Mouse (Mus musculus) right cerebral cortex, postnatal 10 days (tissue): ENCODE data around the gene Tmem184a.
A peak's percentile ranks its signal among the peaks of the same experiment; 100 is the strongest.

Experiments used
- DNase-seq, 2 experiments: peaks; one replicate each; pipeline ENCODE4 v3.0.0; 2021; ENCODE audit warnings: low spot score in 2 of 2

The Tmem184a gene

DNA sequence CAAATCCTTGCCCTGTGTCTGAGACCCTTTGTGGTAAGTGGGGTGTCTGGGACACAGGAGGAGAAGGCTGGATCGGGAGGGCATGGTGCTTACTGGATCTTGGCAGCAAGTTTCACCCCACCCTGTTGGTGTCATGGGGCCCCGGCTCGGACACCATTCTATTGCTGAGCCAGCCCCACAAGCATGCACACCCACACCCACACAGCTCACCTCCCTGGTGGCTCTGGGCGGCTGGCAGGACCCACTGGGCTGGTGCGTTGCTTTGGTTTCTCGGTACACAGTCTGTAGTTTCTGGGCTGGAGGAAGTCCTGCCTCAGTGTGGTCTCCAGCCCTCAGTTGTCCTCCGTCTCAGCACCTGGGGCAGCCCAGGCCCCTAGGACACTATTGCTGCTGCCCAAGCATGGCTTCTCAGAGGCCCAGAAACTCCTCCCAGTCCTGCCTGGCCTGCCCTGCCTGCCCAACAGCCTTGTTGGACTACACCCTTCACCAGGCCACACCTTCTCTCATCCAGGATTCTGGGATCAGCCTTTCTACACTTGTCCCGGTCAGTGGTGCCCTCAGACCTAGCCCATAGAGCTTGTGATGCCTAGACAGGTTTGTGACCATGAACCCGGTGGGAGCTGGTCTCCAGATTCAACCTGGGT, at the start of gene Tmem184a:
Tmem184a (minus strand) TSS at position 380 of the 644 bp plus-strand sequence.
- no peak for DNase-seq

DNA sequence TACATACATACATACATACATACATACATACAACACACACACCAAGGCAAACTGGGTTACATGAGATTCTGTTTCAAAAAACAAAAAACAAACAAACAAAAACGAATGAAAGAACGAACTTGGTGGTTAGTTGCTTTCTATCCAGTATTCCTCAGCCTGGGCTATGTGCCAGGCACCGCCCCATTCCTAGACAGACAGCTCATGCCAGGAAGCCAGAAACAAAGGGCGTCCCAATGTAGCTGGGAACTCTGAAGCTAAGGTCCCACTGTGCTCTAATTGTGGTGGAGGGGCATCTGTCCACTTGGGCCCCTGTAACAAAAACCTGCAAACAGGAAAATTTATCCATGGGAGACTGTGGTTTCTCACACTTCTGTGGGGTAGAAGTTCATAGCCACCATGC, 43.0 kb upstream of the Tmem184a start:
- DNase-seq: peak; percentile 62 to 74

DNA sequence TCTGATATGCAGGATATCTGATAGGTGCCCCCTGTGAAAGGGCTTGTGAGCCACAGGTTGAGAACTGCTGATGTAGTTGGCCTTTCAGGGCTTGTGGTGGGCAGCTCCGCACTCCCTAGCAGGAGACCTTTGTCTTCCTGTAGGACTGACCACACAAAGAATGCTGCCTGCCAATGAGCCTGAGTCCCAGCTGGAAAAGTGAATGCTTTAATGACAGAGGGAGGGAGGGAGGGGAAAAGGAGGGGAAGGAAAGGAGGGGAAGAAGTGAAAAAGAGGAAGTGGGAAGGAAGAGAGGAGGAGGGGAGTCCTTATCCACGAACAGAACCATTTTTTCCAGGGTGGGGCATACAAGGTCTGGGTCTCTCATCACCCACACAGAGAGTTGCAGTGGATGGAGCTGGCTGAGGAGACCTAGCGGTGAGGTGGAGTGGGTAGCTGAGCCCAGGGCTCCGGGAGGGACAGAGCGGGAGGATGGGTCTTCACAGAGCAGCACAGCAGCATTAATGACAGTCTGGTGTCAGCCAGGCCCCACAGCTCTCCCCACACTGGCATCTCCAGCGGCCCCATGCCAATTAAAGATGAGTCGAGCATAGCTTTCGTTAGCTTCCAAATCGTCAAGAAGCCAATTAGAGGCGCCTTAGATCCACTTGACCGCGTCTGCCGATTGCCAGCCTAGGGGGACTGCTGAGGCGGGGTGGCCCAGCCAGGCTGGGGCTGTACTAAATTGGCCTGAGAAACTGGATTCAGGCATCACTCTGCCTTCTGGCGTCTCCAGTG, 40.8 kb upstream of the Tmem184a start:
- DNase-seq: no peak

DNA sequence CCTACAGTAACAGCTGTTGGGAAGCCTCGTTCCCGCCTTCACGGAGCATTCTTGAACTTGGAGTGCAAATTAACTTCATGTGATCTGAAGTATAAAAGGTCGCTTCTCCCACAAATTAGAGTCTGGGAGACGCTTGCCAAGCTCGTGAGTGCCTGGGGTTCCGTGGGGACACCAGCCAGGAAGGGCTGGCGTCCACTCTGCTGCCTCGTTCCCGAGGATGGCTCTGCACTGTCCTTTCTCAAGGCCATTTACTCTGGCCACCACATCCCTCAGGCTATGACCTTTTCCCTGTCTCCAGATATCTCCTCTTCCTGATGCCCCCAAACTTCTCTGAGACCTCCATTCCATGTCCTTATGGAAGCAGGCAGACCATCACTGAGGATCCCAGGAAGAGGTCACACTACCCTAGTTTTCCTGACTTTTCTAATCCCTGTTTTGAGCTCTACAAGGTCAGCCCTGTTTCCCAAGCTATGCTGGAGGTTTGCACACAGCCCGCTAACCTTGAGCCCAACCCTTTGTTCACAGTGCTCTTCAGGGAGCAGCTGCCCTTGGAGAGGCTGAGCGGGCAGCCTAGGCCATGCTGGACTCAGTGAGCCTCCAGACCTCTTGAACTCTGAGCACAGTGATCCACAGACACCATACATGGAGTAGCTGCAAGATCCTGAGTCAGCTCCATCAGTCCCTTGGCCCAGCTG, 30.1 kb upstream of the Tmem184a start:
- DNase-seq: no peak

DNA sequence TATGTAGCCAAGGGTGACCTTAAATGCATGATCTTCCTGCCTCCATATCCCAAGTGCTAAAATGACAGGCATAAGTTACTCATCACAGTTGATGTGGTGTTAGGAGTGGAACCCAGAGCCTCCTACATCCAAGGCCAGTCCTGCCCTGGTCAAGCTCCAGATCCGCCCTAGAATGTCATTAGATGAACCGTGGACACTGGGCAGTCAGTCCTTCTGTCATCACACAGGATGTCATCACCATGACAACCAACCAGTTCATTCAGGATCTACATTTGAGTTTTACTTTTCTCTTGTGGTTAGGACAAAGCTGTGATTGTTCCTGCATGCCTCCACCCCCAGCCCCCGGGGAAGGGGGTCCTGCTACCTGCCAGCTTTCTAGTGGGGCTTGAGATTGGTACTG, 19.4 kb upstream of the Tmem184a start:
- DNase-seq: no peak

DNA sequence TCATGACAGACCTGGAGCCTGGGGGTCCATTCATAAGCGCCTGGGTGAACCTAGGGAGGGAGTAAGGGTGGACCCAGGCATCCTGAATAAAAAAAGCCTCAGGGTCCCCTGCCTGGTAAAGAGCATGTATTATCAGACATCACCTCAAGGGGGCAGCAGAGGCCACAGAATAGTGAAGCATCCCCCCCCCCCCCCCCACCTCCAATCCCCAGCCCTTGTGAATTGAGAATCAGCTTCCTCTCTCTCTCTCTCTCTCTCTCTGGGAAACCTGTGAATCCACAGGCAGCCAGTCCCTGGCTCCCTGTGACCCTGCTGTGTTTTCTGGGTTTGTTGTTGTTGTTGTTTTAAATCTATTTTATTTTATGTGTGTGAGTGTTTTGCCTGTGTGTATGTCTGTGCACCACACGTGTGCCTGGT, 18.8 kb upstream of the Tmem184a start:
- DNase-seq: peak in 1 of 2 experiments; percentile 77

DNA sequence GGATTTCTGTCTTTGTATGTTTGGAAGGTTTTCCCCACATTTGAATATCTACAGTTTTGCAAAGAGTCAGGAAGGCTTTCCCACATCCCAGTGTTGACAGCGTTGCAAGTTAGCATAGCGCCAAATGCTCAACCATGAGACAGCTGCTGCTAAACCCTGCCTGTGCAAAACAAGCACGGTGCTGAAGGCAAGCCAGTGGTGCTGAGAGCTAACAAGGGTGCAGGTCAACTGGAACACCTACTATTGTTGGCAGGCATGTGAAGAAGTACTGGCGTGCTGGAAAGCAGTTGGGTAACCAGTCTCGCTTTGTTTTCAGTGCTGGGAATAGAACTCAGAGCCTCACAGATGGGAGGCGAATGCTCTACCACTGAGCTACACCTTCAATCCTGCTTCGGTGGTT, 16.0 kb upstream of the Tmem184a start:
- no peak for DNase-seq

DNA sequence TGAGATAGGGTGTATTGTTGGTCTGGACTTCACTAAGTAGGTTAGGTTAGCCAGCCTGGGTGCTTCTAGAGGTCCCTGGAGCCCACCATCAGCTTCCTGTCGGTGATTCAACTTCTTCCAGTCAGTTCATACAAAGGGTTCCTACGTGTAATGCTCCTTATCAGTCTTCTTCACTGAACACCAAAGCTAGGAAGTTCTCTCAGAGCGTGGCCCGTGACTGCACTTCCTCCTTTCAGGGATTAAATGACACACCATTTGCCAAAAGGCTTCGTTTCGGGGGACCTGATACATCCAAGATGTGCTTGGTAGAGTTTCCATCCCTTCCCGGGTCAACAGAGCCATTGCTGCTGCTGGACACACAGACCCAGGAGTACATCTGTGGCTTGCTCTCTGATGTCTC, 12.4 kb upstream of the Tmem184a start:
- no peak for DNase-seq

DNA sequence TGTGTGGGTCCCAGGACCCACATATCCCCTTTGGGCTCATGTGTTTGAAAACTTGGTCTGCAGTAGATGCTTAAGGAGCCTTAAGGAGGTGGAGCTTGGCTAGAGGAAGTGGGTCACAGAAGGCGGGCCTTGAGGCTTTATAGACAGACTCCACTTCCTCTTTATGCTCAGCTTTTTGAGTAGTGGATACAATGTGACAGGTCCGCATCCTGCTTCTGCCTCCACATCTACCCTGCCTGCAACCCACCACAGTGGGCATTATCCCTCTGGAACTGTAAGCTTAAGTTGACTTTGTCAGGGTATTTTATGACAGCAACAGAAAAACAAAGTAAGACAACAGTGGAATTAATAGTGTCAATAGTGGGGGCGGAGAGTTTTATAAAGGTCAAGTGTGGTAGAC, 11.0 kb upstream of the Tmem184a start:
- no peak for DNase-seq

DNA sequence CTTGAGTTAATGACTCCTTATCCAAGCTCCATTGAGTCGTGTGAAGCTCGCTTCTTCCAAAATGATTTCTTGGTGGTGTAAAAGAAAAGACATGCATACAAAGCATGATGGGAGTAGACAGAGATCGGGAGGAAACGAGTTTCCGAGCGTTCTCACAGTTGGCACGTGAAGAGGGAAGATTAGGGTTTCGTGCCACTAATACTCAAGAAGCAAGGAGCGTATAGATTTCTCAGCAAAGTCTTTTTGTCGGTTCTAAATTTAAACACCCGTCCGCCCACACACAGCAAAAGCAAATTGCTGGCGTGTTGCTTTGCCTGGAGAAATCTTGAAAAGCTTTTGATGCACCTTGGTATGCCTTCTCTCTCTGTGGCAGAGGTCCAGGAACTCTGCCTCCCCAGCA, 9.7 kb upstream of the Tmem184a start:
- peak; percentile 70 to 84 for DNase-seq

DNA sequence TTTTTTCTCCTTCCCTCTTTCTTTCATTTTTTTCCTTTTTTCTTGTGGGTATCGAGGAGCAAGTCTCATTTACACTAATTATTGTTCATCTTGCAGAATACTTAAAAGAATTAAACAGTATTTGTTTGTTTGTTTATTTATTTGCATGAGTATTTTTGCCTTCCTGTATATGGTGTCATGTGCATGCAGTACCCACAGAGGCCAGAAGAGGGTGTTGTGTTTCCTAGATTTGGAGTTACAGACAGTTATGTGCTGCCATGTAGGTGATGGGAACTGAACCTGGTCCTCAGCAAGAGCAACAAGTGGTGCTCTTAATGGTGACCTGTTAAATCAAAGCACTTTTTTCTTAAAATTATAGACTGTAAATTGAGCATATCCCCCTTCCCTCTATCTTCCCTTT, 7.9 kb upstream of the Tmem184a start:
- no peak for DNase-seq

DNA sequence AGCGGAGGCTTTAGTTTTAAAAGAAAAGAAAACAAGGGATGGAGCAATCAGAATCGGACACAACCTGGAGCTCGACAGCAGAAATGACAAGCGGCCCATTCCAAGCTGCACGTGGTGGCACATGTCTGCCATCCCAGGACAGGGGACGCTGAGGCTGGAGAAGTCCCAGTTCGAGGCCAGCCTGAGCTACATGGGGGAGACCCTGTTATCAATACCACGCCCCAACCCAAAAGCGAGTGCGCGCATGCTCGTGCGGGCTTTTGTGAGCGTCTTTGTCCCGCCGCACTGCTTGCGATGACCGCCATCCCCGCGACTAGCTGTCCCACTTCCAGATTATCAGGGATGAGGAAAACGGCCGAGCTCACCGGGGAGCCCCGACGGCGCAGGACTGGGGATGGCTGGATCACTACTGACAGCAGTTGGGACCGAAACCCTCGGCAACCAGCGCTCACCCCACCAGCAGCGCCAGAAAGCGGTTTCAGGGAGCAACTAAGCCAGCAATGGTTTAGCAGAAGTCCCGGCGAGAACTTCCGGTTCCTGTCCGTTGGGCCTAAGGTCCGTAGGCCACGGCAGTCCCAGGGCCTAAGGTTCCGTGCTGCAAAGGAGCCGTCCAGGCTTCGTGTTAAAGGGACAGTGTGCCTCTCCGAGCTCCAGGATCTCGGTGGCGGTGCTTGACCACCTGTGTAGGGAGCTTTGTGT, 6.8 kb upstream of the Tmem184a start, which contains the start of the genes Gm26938 and Psmg3:
Gm26938 (minus strand) TSS at position 51 of the 699 bp plus-strand sequence.
Psmg3 (minus strand) TSS at position 529 of the 699 bp plus-strand sequence.
- DNase-seq: peak; percentile 92

DNA sequence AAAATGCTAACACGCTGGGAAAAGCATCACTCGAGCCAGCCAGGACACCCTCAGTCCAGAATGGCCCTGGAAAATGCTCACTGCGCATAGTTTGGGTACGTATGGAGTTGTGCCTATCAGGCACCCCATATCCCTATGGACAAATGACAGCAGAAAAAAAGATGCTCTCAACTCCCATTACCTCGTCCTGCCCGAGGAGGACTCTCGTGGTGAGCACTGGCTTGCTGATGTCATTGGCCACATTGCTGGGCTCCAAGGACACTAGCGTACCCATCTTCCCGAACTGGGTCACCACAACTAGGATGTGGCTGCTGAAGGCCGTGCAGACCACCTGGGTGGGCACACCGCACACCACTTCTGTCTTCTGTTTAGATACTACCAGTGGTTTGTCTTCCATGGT, 6.2 kb upstream of the Tmem184a start:
- no peak for DNase-seq

DNA sequence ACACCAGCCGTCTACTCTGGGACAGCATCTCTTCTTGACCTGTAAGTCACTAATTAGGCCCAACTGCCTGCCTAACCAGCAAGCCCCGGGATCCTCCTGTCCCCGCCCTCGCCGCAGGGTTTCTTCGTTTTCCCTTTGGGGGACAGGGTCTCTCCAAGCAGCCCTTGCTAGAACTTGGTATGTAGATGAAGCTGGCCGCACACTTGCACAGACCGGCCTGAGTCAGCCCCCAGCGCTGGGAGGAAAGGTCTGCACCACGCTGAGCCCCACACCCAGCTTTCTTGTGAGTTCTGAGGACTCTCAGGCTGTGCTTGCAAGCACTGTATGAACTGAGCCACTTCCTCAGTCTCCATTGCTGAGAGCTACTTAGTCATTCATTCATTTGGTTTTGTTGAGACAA, 4.8 kb upstream of the Tmem184a start:
- no peak for DNase-seq

DNA sequence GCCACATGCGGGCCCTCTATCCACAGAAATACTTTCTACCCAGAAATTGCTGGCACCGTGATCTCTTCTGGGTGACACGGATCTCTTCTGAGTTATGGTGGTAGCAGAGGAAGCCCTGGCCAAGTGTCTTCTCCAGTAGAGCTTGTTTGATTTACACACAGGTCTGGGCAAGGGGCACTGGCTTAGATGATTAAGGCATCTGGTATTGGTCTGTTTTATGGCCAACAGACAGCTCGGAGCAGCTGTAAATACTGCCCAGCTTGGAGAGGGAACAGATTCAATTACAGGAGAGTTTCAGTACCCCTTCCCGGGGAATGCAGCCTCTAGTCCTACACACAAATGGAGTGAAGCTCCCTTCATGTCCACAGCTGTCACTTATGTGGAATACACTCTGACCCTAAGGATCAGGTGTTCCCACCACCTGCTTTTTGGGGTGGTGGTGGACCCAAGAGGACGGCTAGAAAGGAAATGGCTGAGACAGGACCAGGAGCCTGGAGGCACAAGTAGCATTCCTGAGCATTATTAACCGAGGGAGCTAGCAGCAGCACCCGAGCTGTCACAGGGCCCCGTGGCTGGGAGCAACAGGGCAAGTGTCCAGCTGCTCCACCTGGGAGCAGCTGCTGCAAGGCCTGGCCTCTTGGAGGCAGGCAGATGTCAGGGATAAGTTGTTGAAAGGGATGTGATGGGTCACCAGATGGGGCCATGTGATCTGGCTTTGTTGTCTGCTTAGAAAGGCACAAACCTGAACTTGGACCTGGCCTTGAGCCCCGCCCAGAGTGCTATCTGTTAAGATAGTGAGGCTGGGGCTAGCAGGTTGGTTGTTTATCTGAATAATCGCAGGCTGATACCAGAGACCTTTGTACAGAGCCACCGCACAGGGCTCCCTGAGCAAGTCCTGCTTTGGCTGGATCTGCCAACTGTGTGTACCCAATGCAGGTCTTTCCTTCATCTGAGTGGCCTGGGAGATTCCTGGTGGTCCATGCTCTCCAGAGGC, 2.0 kb upstream of the Tmem184a start:
- no peak for DNase-seq

DNA sequence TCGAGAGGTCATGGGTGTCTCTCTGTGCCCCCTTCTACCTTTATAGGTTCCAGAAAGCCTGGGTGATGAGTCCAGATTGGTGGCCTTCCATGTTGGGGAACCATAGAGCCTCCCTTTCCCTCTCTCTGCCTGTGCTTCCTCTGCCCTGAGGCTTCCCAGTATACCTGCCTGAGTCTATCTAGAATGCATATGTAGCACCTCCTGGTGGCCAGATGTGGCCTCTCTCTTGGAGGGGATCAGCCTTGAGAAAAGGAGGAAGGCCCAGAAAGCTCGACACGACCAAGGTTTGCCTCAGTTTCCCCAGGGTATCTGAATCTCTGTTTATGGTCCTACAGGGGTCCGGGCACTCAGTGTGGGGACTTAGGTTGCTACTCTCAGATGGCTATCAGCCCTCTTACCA, 916 bp downstream of the Tmem184a start:
- DNase-seq: no peak

DNA sequence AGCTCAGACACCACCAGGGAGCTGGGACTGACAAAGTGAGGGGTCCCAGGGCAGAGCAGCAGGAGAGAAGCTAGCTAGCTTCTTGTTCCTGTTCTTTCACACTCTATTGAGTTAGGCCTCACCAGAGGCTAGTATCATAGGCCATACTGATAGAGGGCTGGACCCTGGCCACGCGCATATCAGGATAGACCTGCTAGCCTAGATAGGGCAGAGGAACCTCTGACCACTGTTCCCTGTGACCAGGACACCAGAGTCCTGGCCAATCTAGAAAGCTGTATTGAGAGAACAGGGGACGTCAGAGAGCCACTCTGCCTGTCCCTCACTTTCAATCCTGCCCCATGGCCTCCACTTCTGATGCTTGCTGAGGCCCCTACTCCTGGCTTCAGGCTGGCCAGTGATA, 1.7 kb downstream of the Tmem184a start:
- no peak for DNase-seq

DNA sequence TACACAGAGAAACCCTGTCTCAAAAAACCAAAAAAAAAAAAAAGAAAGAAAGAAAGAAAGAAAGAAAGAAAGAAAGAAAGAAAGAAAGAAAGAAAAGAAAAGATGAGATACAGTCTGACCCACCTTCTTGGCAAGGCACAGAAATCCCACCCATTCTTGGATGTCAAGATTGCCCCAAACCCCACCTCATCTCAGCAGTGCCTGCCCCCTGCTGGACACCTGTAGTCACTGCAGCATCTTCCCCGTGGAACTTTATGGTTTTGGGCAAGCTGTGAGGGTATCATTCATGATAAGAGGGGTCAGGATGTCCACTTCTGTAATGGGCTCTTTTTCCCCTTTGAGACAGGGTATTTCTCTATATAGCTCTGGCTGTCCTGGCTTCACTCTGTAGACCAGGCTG, 2.4 kb downstream of the Tmem184a start:
- DNase-seq: no peak

DNA sequence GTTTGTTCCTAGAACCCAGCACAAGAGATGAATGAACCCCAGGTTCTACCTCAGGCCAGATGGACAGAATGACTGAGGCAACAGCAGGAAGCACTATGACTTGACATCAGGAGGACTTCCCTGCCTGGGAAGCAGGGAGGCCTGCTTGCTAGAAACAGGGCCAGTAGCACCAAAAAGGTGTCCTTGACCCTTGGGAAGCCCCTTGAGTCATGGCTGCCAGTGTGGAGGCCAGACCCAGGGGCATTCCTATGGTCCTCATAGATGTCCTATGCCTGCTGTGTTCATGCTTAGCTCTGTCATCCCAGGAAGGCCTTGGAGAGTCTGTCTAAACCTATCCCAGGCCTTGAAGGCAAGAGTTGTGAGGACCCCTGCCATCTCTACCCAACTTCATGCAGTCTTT, 3.3 kb downstream of the Tmem184a start:
- no peak for DNase-seq

DNA sequence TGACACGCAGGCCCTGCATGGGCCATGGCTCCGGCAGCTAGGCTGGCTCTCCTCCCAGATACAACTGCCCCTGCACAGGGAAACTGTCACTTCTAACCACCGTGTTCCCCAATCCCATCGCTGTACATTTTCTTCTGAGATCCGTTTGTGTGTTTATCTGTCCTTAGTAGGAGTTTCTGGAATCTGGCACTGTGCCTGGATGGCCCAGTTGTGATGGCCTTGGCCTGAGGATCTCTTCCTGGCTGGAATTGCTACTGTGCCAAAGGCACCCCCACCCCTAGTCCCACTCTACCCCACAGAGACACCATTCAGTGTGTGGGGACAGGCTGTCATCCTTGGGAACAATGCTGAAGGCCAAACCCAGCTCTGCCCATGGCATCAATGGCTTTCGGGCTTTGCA, 3.8 kb downstream of the Tmem184a start:
- no peak for DNase-seq

DNA sequence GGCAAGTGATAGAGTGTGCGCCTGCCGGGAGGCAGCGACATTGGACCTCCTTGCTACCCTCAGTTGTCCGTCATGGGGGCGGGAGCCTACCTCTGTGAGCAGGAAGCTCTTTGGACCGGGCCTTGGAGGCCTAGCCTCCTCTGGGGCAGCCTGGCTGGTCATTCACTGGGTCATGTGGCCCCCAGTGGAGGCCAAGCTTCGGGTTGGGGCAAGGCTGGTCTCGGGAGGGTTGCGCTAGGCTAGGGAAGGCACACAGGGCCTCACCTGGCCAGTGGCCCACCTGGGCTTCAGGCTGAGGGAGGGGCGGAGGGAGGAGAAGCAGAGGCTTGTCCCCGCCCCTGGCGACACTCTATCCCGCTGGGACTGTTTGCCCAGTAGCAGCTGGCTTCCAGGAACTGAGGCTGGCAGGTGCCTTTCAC, 5.7 kb downstream of the Tmem184a start:
- DNase-seq: no peak
